Mouse (Mus musculus) neutrophil, adult 83 days (primary cell): Measurements from ENCODE around the gene Sik2. TPM values are rescaled to one million over a fixed set of nuclear protein-coding genes. Genes with fewer than 3 reads are reported as not detected.

ENCODE experiments used
- total RNA-seq, 2 experiments: library from RNA; stranded (reverse); gene quantifications; one replicate each; pipeline ENCODE4 v1.2.4; 2023

Sik2 gene
- total RNA-seq: 10 to 100 TPM; 44.5 to 47.0 TPM

DNA sequence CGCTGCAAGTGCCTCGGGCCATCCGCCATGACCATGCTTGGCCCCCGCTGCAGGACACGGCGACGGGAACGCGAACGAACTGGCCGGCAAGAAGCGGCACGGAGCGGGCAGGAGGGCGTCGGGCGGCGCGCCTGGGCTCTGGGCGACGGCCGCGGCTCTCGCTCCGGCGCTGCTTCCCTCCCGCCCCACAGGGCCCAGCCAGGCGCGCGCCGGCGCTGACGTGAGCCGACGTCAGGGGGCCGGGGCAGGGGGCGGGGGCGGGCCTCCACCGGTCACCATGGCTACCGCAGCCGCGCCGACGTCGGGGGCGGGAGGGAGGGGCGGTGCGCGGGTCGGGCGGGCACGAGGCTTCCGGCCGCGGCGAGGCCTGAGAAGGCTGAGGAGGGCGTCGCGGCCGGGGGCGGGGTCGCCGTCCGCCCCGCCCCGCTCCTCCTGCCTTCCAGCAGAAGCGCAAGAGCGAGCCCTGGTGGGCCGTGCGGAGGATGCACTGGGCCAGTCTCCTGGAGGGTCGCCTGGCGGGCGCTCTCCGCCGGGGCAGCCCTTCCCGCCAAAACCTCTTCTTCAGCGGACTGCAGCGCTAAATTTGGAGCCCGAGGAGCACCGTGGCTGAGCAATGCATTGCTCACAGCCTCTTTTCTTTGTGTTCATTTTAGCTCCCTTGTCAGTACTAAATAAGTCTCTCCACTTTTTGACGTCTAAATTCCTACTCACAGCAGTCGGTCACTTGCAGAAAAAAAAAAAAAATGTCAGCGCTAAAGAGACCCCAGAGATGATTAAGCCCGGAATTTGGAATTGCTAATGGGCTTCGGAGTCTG is at the start of gene Sik2:
Sik2 (minus strand) TSS at position 233 of the 815 bp plus-strand sequence.

DNA sequence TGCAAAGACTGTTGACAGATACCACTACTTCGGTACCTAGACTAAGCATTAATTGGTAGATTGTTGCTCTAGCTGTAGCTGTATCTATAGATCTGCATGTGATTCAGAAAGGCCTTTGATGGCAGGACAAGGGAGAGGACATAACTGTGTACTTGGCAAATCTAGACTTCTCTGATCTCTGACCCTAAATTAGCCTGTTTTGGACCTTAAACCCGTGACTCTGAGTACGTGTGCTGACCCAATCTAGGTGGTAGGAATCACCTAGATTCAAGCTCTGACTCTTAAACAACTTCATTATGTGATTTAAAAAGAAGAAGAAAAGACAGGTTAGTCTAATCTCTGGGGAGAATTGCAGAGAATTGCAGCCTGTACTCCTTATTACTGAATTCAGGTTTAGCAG is 163.8 kb downstream of the Sik2 start, which contains the start of gene Ppp2r1b:
Ppp2r1b (plus strand) TSS at position 221 of the 400 bp plus-strand sequence.

Other genes starting within 250 kb of the Sik2 start
- 1 to 10 TPM; 4.6 to 6.4 TPM for gene Fdxacb1, start 240.8 kb downstream of the Sik2 start, total RNA-seq
- gene Alg9, start 234.1 kb downstream of the Sik2 start, total RNA-seq: 10 to 100 TPM; 11.2 to 13.2 TPM
- 10 to 100 TPM; 11.1 to 17.2 TPM for gene 1110032A03Rik, start 233.6 kb downstream of the Sik2 start, total RNA-seq
- gene Ppp2r1b, start 163.8 kb downstream of the Sik2 start, total RNA-seq: 10 to 100 TPM; 24.7 to 25.1 TPM
- not detected for gene Btg4, start 51.8 kb upstream of the Sik2 start, total RNA-seq
- 1 to 10 TPM; 4.8 to 5.8 TPM for gene Layn, start 68.0 kb upstream of the Sik2 start, total RNA-seq
- not detected for gene 4833427G06Rik, start 93.0 kb upstream of the Sik2 start, total RNA-seq
- not detected for gene Gm32742, start 156.4 kb upstream of the Sik2 start, total RNA-seq
- gene Pou2af1, start 204.6 kb upstream of the Sik2 start, total RNA-seq: 1 to 10 TPM; 2.9 to 3.1 TPM